In the genomic region with DNA sequence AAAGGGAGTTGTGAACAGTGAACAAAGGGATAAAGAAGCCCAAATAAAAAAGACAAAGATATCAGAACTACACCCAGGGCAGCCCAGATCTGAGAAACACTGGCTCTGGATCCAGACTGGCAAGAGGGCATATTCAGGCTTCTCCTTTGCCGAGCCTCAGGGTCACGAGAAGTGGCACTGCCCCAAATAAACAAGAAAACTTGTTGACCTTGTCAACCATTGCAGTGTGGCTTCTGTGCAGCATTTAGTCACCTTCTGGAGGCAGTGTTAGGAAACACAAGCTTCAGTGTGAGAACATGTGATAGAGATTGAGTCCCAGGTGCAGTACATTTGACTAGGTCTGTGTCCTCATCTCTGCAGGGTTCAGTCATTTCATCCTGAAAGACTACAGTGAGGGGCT, we compare ENCODE assay signal across 34 mouse cellular contexts. TPM values are rescaled to one million over a fixed set of nuclear protein-coding genes. Genes with fewer than 3 reads are reported as not detected.
DNase-seq lines count a peak whose midpoint lies in the region; ATAC-seq and TF ChIP-seq lines count a peak whose summit lies in the region.
"Had no signal": no experiment of that assay in that cellular context is flagged by ENCODE, and none has a peak within 500 bp of the region (broad histone marks: within the 10 kb centered on the region; RNA-seq: fewer than 3 reads in every experiment).

No protein-coding gene starts in this region.

- no peak for TF ChIP-seq CTCF in kidney, adult 2 months (conservative IDR thresholded peaks at IDR 0.05; ENCODE audit: insufficient read depth, insufficient read length, low read depth, low read length)

- H3K4me2 ChIP-seq in kidney, embryonic 16.5 days (replicated peaks; ENCODE audit: low read depth, low read length) = no peak overlapping the region
- H3K4me2 ChIP-seq: limb, embryonic 15.5 days; neural tube, embryonic 13.5 days; stomach, embryonic 15.5 days had no signal

- H3K9me3 ChIP-seq in kidney, embryonic 16.5 days (ENCODE audit: low read length) = no peaks in the 10 kb centered on the region
- H3K9me3 ChIP-seq: forebrain, embryonic 10.5 days; limb, embryonic 15.5 days; midbrain, embryonic 10.5 days; neural tube, embryonic 13.5 days; stomach, embryonic 15.5 days had no signal

- no peak overlapping the region for H3K9ac ChIP-seq in kidney, embryonic 16.5 days (replicated peaks; ENCODE audit: low read length)
- H3K9ac ChIP-seq: limb, embryonic 15.5 days; neural tube, embryonic 13.5 days; stomach, embryonic 15.5 days had no signal

- H3K27ac ChIP-seq in kidney, adult 2 months (ENCODE audit: insufficient read depth, low read depth, low read length) = no peak overlapping the region; the same call in 1 of the 2 replicates
- H3K27ac ChIP-seq in kidney, embryonic 16.5 days (ENCODE audit: low read length) = no peak overlapping the region
- H3K27ac ChIP-seq: forebrain, embryonic 10.5 days; heart, adult 2 months; hindbrain, postnatal 0 days; left cerebral cortex, adult 2 months; limb, embryonic 15.5 days; macrophage; midbrain, embryonic 10.5 days; neural tube, embryonic 13.5 days; stomach, embryonic 15.5 days had no signal

- intact Hi-C loops in gastrocnemius, postnatal 14 days (cut with DNase I; ENCODE audit: low total_unique reads) = no loop called here

- peak; percentile 29 for DNase-seq in adrenal gland, adult 2 months
- DNase-seq in adrenal gland, postnatal 4 days (ENCODE audit: low spot score in 2 of 2) = no peak
- peak; percentile 30 for DNase-seq in kidney, adult 2 months
- DNase-seq in adipocyte (ENCODE audit: low spot score) = peak; percentile 6
- peak; percentile 4 to 28 for DNase-seq in adrenal gland, postnatal 36 days
- no peak for DNase-seq in gastrocnemius, postnatal 14 days
- DNase-seq: cerebellum, adult 11 months; cerebellum, postnatal 10 days; gastrocnemius, postnatal 10 days; left cerebral cortex, postnatal 4 days; right cerebral cortex, adult 18-20 months; right cerebral cortex, postnatal 4 days; thymus, adult 2 months; thymus, postnatal 4 days had no signal

- no peaks in the 10 kb centered on the region for H3K4me1 ChIP-seq in kidney, adult 2 months (ENCODE audit: control insufficient read depth, insufficient read depth, low read length)
- no peaks in the 10 kb centered on the region for H3K4me1 ChIP-seq in kidney, embryonic 16.5 days (ENCODE audit: insufficient read depth, low read length)
- H3K4me1 ChIP-seq: forebrain, embryonic 10.5 days; limb, embryonic 15.5 days; midbrain, embryonic 10.5 days; neural tube, embryonic 13.5 days; stomach, embryonic 15.5 days had no signal

- 60% methylated on average over 2 of the region's 2 CpGs for WGBS in kidney, adult 2 months
- 87% methylated on average over 2 of the region's 2 CpGs for WGBS in kidney, embryonic 16.5 days

- H3K36me3 ChIP-seq in kidney, adult 2 months (ENCODE audit: control insufficient read depth, insufficient read depth, low read length) = peaks cover 5% of the 10 kb centered on the region
- H3K36me3 ChIP-seq in kidney, embryonic 16.5 days (ENCODE audit: insufficient read depth, low read length) = peaks cover 7% of the 10 kb centered on the region; the same call in 1 of the 2 replicates
- H3K36me3 ChIP-seq: forebrain, embryonic 10.5 days; limb, embryonic 15.5 days; midbrain, embryonic 10.5 days; neural tube, embryonic 13.5 days; stomach, embryonic 15.5 days had no signal

- TF ChIP-seq POLR2A in kidney, adult 2 months (IDR thresholded peaks at IDR 0.05; ENCODE audit: low read depth, low read length) = no peak

- H3K27me3 ChIP-seq in kidney, adult 2 months (replicated peaks; ENCODE audit: control insufficient read depth, insufficient read depth, low read length) = no peaks in the 10 kb centered on the region
- H3K27me3 ChIP-seq in kidney, embryonic 16.5 days (ENCODE audit: insufficient read depth, low read length) = no peaks in the 10 kb centered on the region
- H3K27me3 ChIP-seq: limb, embryonic 15.5 days; neural tube, embryonic 13.5 days; stomach, embryonic 15.5 days had no signal

- no peak overlapping the region for H3K4me3 ChIP-seq in kidney, adult 2 months (ENCODE audit: insufficient read depth, low read depth, low read length)
- no peak overlapping the region for H3K4me3 ChIP-seq in kidney, embryonic 16.5 days (ENCODE audit: low read length)
- H3K4me3 ChIP-seq: forebrain, embryonic 10.5 days; heart, adult 2 months; left cerebral cortex, adult 2 months; limb, embryonic 15.5 days; midbrain, embryonic 10.5 days; myocyte; neural tube, embryonic 13.5 days; stomach, embryonic 15.5 days had no signal

- no peak for ATAC-seq in kidney, embryonic 16.5 days (ENCODE audit: low FRiP score, low TSS enrichment)
- ATAC-seq: forebrain, embryonic 16.5 days; hindbrain, postnatal 0 days; intestine, embryonic 16.5 days; midbrain, embryonic 16.5 days had no signal

RNA-seq across cellular contexts. Expression of a gene that starts 15.1 kb away (rescaled TPM):
- total RNA-seq in adrenal gland, adult 2 months (2021) = not detected
- polyA plus RNA-seq in adrenal gland, adult 2 months (2012; rRNA removed) = not detected in 2 replicates
- not detected for total RNA-seq in adrenal gland, postnatal 4 days (2021)
- polyA plus RNA-seq in kidney, adult 2 months (2012; rRNA removed) = 0.22 and 0.39 TPM in 2 replicates
- not detected in 2 replicates for polyA plus RNA-seq in kidney, embryonic 16.5 days (2015; fragmentation: Nextera tagmentation; extraction: Ambion mirVana)
- total RNA-seq in adrenal gland, postnatal 36 days (2021) = not detected
- total RNA-seq in gastrocnemius, postnatal 14 days (2021) = not detected
- total RNA-seq: gastrocnemius, postnatal 10 days; heart, adult 2 months; heart, postnatal 14 days; hindbrain, postnatal 0 days; left cerebral cortex, postnatal 4 days had no signal
- polyA plus RNA-seq: embryonic facial prominence, embryonic 11.5 days; forebrain, embryonic 10.5 days; forebrain, embryonic 16.5 days; heart, adult 2 months; hindbrain, embryonic 11.5 days; hindbrain, postnatal 0 days; intestine, embryonic 16.5 days; large intestine, adult 2 months; limb, embryonic 15.5 days; liver, embryonic 16.5 days; lung, embryonic 16.5 days; macrophage; midbrain, embryonic 10.5 days; midbrain, embryonic 16.5 days; myocyte; neural tube, embryonic 13.5 days; thymus, adult 2 months had no signal

RNA-seq across cellular contexts. Expression of a gene that starts 31.2 kb away (rescaled TPM):
- 1 to 10 TPM; 6.0 to 6.1 TPM for total RNA-seq in adrenal gland, adult 2 months (2021)
- polyA plus RNA-seq in adrenal gland, adult 2 months (2012; rRNA removed) = 4.2 and 4.6 TPM in 2 replicates
- total RNA-seq in adrenal gland, postnatal 4 days (2021) = 1 to 10 TPM; 6.5 to 7.6 TPM
- polyA plus RNA-seq in kidney, adult 2 months (2012; rRNA removed) = 7.1 and 8.4 TPM in 2 replicates
- polyA plus RNA-seq in kidney, embryonic 16.5 days (2015; fragmentation: Nextera tagmentation; extraction: Ambion mirVana) = 17.9 and 19.8 TPM in 2 replicates
- total RNA-seq in adrenal gland, postnatal 36 days (2021) = 1 to 10 TPM; 5.8 to 6.6 TPM
- total RNA-seq in gastrocnemius, postnatal 14 days (2021) = 1 to 10 TPM; 1.8 to 3.0 TPM

Comparison
In these comparisons a context has a peak if more than half of its experiments do, and no peak if none do; other contexts are left out.
1. DNase-seq: peak in adrenal gland, adult 2 months (single experiment), kidney, adult 2 months (single experiment), adipocyte (single experiment) and adrenal gland, postnatal 36 days (2 of 2); none in adrenal gland, postnatal 4 days (0 of 2) and gastrocnemius, postnatal 14 days (single experiment).